Mouse (Mus musculus) CH12.LX (cell line): Measurements from ENCODE around the gene Fzd2. TPM values are rescaled to one million over a fixed set of nuclear protein-coding genes. Genes with fewer than 3 reads are reported as not detected.
A peak's percentile ranks its signal among the peaks of the same experiment; 100 is the strongest.

Source experiments
- DNase-seq: peaks from one replicate; pipeline ENCODE4 v3.0.0-alpha.2; 2013; ENCODE audit errors: extremely low read depth
- H3K27ac ChIP-seq: 2 replicates; pipeline ENCODE4 v1.5.1; 2012; ENCODE audit warnings: low read depth, mild to moderate bottlenecking, control low read depth, moderate library complexity; ENCODE audit not compliant: insufficient read depth
- H3K27me3 ChIP-seq: replicated peaks from 2 replicates; pipeline ENCODE3; 2012; ENCODE audit warnings: inconsistent platforms
- H3K36me3 ChIP-seq, 2 experiments: replicated peaks in 1 of 2; 2 replicates each; pipeline versions ENCODE3 to v1.6.1; 2012; ENCODE audit warnings: inconsistent platforms in 1 of 2, low read length in 1 of 2, mild to moderate bottlenecking in 1 of 2, mixed read lengths in 1 of 2, moderate library complexity in 1 of 2; ENCODE audit not compliant: control insufficient read depth in 1 of 2, insufficient read depth in 1 of 2
- H3K4me1 ChIP-seq, 2 experiments: 2 replicates each; pipeline ENCODE4 v1.6.1; 2012; ENCODE audit warnings: inconsistent platforms in 1 of 2, moderate library complexity in 1 of 2; ENCODE audit not compliant: insufficient read depth in 2 of 2, control insufficient read depth in 1 of 2
- H3K4me2 ChIP-seq: 2 replicates; pipeline ENCODE4 v1.6.1; 2012; ENCODE audit warnings: low read depth, mild to moderate bottlenecking, control low read depth; ENCODE audit not compliant: poor library complexity, insufficient read depth, severe bottlenecking
- H3K4me3 ChIP-seq, 3 experiments: fragments of 150-350 bp in 1 of 3; sonication (generic) in 1 of 3; replicated peaks in 1 of 3; 2 replicates each; pipeline versions ENCODE3 to v1.5.1; 2011 to 2012; ENCODE audit warnings: low read depth in 2 of 3, low read length in 2 of 3, mild to moderate bottlenecking in 2 of 3, moderate library complexity in 2 of 3, control low read depth in 1 of 3, improper control_type of control experiment in 1 of 3, inconsistent platforms in 1 of 3, mixed read lengths in 1 of 3; ENCODE audit not compliant: poor library complexity in 1 of 3
- H3K79me2 ChIP-seq: replicated peaks from 2 replicates; pipeline ENCODE4 v1.6.1; 2012; ENCODE audit warnings: mild to moderate bottlenecking, moderate library complexity; ENCODE audit not compliant: control insufficient read depth, poor library complexity, insufficient read depth, severe bottlenecking; ENCODE audit errors: extremely low read depth
- H3K9ac ChIP-seq: 2 replicates; pipeline ENCODE4 v1.6.1; 2012; ENCODE audit warnings: low read depth, mild to moderate bottlenecking, control low read depth, moderate library complexity; ENCODE audit not compliant: insufficient read depth
- H3K9me3 ChIP-seq: replicated peaks from 2 replicates; pipeline ENCODE3; 2012; ENCODE audit warnings: low read length, inconsistent platforms, mixed read lengths
- CTCF ChIP-seq, 2 experiments: IDR thresholded peaks in 1 of 2; conservative IDR thresholded peaks in 1 of 2; 2 replicates each; pipeline ENCODE4 v1.5.1; 2011 to 2012; ENCODE audit warnings: low read depth in 2 of 2, low read length in 2 of 2, improper control_type of control experiment in 1 of 2, inconsistent platforms in 1 of 2, mild to moderate bottlenecking in 1 of 2, moderate library complexity in 1 of 2
- JUND ChIP-seq: conservative IDR thresholded peaks from 2 replicates; pipeline ENCODE4 v1.6.1; 2011; ENCODE audit warnings: low read depth, low read length, improper control_type of control experiment
- KAT2A ChIP-seq: IDR thresholded peaks from 2 replicates; pipeline ENCODE4 v1.6.1; 2012; ENCODE audit warnings: low read length, improper control_type of control experiment, inconsistent platforms; ENCODE audit not compliant: insufficient replicate concordance
- RAD21 ChIP-seq: IDR thresholded peaks from 2 replicates; pipeline ENCODE4 v1.6.1; 2011; ENCODE audit warnings: low read depth, mild to moderate bottlenecking, low read length, improper control_type of control experiment, moderate library complexity
- SIN3A ChIP-seq: IDR thresholded peaks from 2 replicates; pipeline ENCODE4 v1.6.1; 2012; ENCODE audit warnings: low read length, improper control_type of control experiment, inconsistent platforms
- SMC3 ChIP-seq: IDR thresholded peaks from 2 replicates; pipeline ENCODE4 v1.6.1; 2011; ENCODE audit warnings: low read depth, low read length, improper control_type of control experiment
- TBP ChIP-seq: conservative IDR thresholded peaks from 2 replicates; pipeline ENCODE4 v1.6.1; 2011; ENCODE audit warnings: low read depth, low read length, improper control_type of control experiment
- UBTF ChIP-seq: IDR thresholded peaks from 2 replicates; pipeline ENCODE4 v1.6.1; 2012; ENCODE audit warnings: low read depth, mild to moderate bottlenecking, inconsistent platforms, low read length, improper control_type of control experiment, moderate library complexity
- ZC3H11A ChIP-seq: IDR thresholded peaks from 2 replicates; pipeline ENCODE4 v1.6.1; 2012; ENCODE audit warnings: low read depth, mild to moderate bottlenecking, inconsistent platforms, low read length, improper control_type of control experiment
- ZKSCAN1 ChIP-seq: IDR thresholded peaks from 2 replicates; pipeline ENCODE4 v1.6.1; 2012; ENCODE audit warnings: low read depth, inconsistent platforms, low read length, improper control_type of control experiment, borderline replicate concordance
- ZNF384 ChIP-seq: IDR thresholded peaks from 2 replicates; pipeline ENCODE4 v1.6.1; 2012; ENCODE audit warnings: low read depth, low read length, improper control_type of control experiment, inconsistent platforms
- dilution Hi-C: fragments of 300-500 bp; cut with MboI; formaldehyde crosslinking; loops from 2 replicates; pipeline ENCODE4 v1.14.3; 2020; ENCODE audit warnings: low sequenced_read_pairs; ENCODE audit not compliant: extremely low pct_unique_long_range_greater_than_20kb, extremely low pct_ligation_motif_present
- in situ Hi-C: fragments of 300-500 bp; cut with MboI; formaldehyde crosslinking; loops from 3 replicates; pipeline ENCODE4 v1.14.3; 2019; ENCODE audit warnings: low sequenced_read_pairs, low pct_ligation_motif_present, low pct_unique_long_range_greater_than_20kb, mixed read lengths
- polyA plus RNA-seq: library from polyadenylated mRNA; unstranded; fragments of >175 nt; gene quantifications from 2 replicates; pipeline ENCODE4 v1.2.1, GENCODE M21; 2012; ENCODE audit warnings: low read depth; ENCODE audit not compliant: insufficient read length
- total RNA-seq, 2 experiments: library from RNA; depleted of rRNA; stranded (reverse); fragments of 300-350 nt in 1 of 2; fragments of >200 nt in 1 of 2; gene quantifications; 2 replicates each; pipeline ENCODE4 v1.2.3; 2012 to 2014

The Fzd2 gene
- total and polyA plus RNA-seq, 3 experiments = 0.13 to 0.35 (median 0.20) TPM

DNA sequence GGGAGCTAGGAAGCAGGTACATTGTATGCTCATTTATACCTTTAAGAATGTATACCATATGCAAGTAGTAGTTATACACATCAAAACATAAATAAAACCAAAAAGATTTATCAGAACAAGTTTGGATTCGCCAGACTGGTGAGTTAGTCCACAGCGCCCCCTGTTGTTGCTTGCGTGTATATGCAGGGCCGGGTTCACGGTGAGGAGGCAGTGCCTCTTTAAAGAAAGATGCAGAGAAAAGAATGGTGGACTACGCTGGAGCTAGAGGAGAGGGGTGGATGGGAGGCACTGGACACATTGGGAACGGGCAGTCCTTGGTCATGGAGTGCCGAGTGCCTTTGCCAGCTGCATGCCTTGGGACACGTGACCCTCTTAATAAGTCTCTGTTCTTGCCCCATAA lies 47.2 kb downstream of the Fzd2 start:
- H3K9ac ChIP-seq = no peak overlapping the region
- H3K27me3 ChIP-seq = peaks cover 43% of the 10 kb centered on the region
- no peak overlapping the region for H3K4me2 ChIP-seq
- H3K36me3 ChIP-seq = no peaks in the 10 kb centered on the region
- H3K79me2 ChIP-seq = no peaks in the 10 kb centered on the region
- H3K27ac ChIP-seq = no peak overlapping the region
- TF ChIP-seq CTCF (conservative IDR thresholded peaks at IDR 0.05 in 1 of 2, IDR thresholded peaks at IDR 0.05 in 1 of 2; ENCODE audit: low read depth in 2 of 2, low read length in 2 of 2) = peak; percentile 95 to 97
- TF ChIP-seq JUND = no peak
- peak; percentile 95 for TF ChIP-seq RAD21
- TF ChIP-seq ZC3H11A = 0 out of 2 replicates have a peak, but pooled peaks have one; percentile 7
- TF ChIP-seq SIN3A = no peak
- peak; percentile 79 for TF ChIP-seq SMC3
- H3K4me3 ChIP-seq = no peak overlapping the region
- in situ Hi-C loops (no loop called here), dilution Hi-C loops (no loop called here)
- H3K4me1 ChIP-seq = peaks cover 0 to 13% of the 10 kb centered on the region in 2 experiments; a peak in 2 of 4 replicates
- no peaks in the 10 kb centered on the region for H3K9me3 ChIP-seq
- peak; percentile 69 for DNase-seq

DNA sequence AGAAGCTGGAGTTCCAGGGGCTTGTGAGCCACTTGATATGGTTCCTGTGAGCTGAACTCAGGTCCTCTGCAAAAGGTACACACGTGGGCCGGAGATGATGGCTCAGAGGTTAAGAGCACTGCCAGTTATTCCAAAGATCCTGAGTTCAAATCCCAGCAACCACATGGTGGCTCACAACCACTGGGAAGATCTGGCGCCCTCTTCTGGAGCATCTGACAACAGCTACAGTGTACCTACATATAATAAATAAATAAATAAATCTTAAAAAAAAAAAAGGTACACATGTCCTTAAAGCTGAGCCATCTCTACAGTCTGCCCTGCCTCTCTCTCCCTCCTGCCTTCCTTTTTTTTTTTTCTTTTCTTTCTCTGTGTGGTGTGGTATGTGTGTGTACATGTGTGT lies 48.6 kb downstream of the Fzd2 start:
- in situ Hi-C loops = no loop called here
- DNase-seq = peak; percentile 30
- Histone ChIP-seq H3K9ac (no peak overlapping the region), H3K36me3 (no peaks in the 10 kb centered on the region), H3K79me2 (no peaks in the 10 kb centered on the region), H3K27me3 (peaks cover 30% of the 10 kb centered on the region), H3K4me2 (no peak overlapping the region), H3K9me3 (no peaks in the 10 kb centered on the region), H3K4me3 (no peak overlapping the region), H3K27ac (no peak overlapping the region), H3K4me1 (peaks cover 0 to 13% of the 10 kb centered on the region in 2 experiments; a peak in 2 of 4 replicates)
- dilution Hi-C loops = no loop called here
- TF ChIP-seq ZC3H11A = no peak
- no peak for TF ChIP-seq UBTF
- peak in 1 of 2 experiments; percentile 49; a peak in 2 of 4 replicates for TF ChIP-seq CTCF (conservative IDR thresholded peaks at IDR 0.05 in 1 of 2, IDR thresholded peaks at IDR 0.05 in 1 of 2; ENCODE audit: low read depth in 2 of 2, low read length in 2 of 2)
- no peak for TF ChIP-seq KAT2A
- no peak for TF ChIP-seq TBP
- peak; percentile 66 for TF ChIP-seq ZNF384
- 0 out of 2 replicates have a peak, but pooled peaks have one; percentile 9 for TF ChIP-seq SMC3

DNA sequence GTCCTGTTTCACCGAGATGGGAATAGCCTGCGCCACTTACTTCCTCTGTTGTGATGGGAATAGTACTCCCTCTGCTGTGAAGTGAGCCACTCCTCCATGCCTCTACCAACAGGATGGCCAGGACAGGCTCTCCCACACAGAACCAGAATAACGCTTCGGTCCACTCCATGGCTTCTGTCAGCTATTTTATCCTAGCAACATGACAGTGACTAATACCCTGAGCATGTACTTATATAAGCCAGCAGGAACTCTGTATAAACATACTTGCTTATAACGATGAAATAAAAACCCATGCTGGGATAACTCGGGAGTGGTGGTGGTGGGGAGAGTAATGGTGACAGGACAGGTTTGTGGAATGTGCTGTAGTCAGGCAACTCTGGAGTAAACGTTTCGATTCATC lies 51.7 kb downstream of the Fzd2 start:
- Histone ChIP-seq H3K79me2 (no peaks in the 10 kb centered on the region), H3K4me3 (no peak overlapping the region), H3K27ac (no peak overlapping the region), H3K4me1 (peaks cover 0 to 13% of the 10 kb centered on the region in 2 experiments; a peak in 2 of 4 replicates), H3K9me3 (no peaks in the 10 kb centered on the region), H3K36me3 (no peaks in the 10 kb centered on the region), H3K27me3 (peaks cover 4% of the 10 kb centered on the region), H3K4me2 (no peak overlapping the region), H3K9ac (no peak overlapping the region)
- dilution Hi-C loops = no loop called here
- no peak for TF ChIP-seq ZKSCAN1
- in situ Hi-C loops = no loop called here
- no peak for DNase-seq
